In genomic region chr8:32958855-32959254, GRCm38 (mm10) we compare ENCODE assay signal across 26 mouse cellular contexts.
A peak's percentile ranks its signal among the peaks of the same experiment; 100 is the strongest.
DNase-seq lines count a peak whose midpoint lies in the region; ATAC-seq and TF ChIP-seq lines count a peak whose summit lies in the region.
"Had no signal": no experiment of that assay in that cellular context is flagged by ENCODE, and none has a peak within 500 bp of the region (broad histone marks: within the 10 kb centered on the region; RNA-seq: fewer than 3 reads in every experiment).

No protein-coding gene starts in this region.

- H3K4me3 ChIP-seq in midbrain, embryonic 11.5 days (ENCODE audit: low read depth, low read length): no peak overlapping the region
- no peak overlapping the region for H3K4me3 ChIP-seq in midbrain, embryonic 10.5 days
- H3K4me3 ChIP-seq in forebrain, embryonic 14.5 days (ENCODE audit: low read depth, low read length): no peak overlapping the region
- no peak overlapping the region for H3K4me3 ChIP-seq in hindbrain, embryonic 16.5 days (ENCODE audit: low read length)
- no peak overlapping the region for H3K4me3 ChIP-seq in midbrain, postnatal 0 days (ENCODE audit: low read depth, low read length)
- no peak overlapping the region for H3K4me3 ChIP-seq in thymus, adult 2 months (ENCODE audit: control insufficient read depth, insufficient read depth, low read length)
- no peak overlapping the region for H3K4me3 ChIP-seq in intestine, embryonic 15.5 days (replicated peaks)
- H3K4me3 ChIP-seq: limb, embryonic 13.5 days; megakaryocyte, embryonic 14.5 days; neural tube, embryonic 12.5 days had no signal

- no peak overlapping the region for H3K9ac ChIP-seq in midbrain, embryonic 11.5 days (ENCODE audit: low read length)
- no peak overlapping the region for H3K9ac ChIP-seq in forebrain, embryonic 14.5 days (ENCODE audit: low read length)
- no peak overlapping the region for H3K9ac ChIP-seq in hindbrain, embryonic 16.5 days (ENCODE audit: low read depth, low read length)
- H3K9ac ChIP-seq in midbrain, postnatal 0 days (replicated peaks; ENCODE audit: low read length, poor library complexity, severe bottlenecking): no peak overlapping the region
- no peak overlapping the region for H3K9ac ChIP-seq in intestine, embryonic 15.5 days
- H3K9ac ChIP-seq: limb, embryonic 13.5 days; liver, embryonic 14.5 days; lung, embryonic 14.5 days; neural tube, embryonic 12.5 days had no signal

- WGBS in midbrain, embryonic 11.5 days: 75% methylated on average over 4 of the region's 4 CpGs
- WGBS in midbrain, embryonic 10.5 days: 87% methylated on average over 4 of the region's 4 CpGs
- WGBS in forebrain, embryonic 14.5 days: 12% methylated on average over 4 of the region's 4 CpGs
- 71% methylated on average over 4 of the region's 4 CpGs for WGBS in hindbrain, embryonic 16.5 days
- WGBS in midbrain, postnatal 0 days: 59% methylated on average over 4 of the region's 4 CpGs
- WGBS in thymus, adult 2 months: 90% methylated on average over 4 of the region's 4 CpGs
- 90% methylated on average over 4 of the region's 4 CpGs for WGBS in intestine, embryonic 15.5 days

- ATAC-seq in midbrain, embryonic 11.5 days (ENCODE audit: low FRiP score): peak; percentile 76
- ATAC-seq in forebrain, embryonic 14.5 days: peak; percentile 91
- ATAC-seq in hindbrain, embryonic 16.5 days: peak; percentile 42; the same call in 1 of the 2 replicates
- ATAC-seq in midbrain, postnatal 0 days (ENCODE audit: low FRiP score): no peak
- no peak for ATAC-seq in intestine, embryonic 15.5 days
- ATAC-seq: inflammation-experienced regulatory T-cells, adult 6 months had no signal

- H3K4me2 ChIP-seq in midbrain, embryonic 11.5 days: no peak overlapping the region
- H3K4me2 ChIP-seq in forebrain, embryonic 14.5 days (ENCODE audit: low read length): no peak overlapping the region
- no peak overlapping the region for H3K4me2 ChIP-seq in hindbrain, embryonic 16.5 days (ENCODE audit: low read length)
- H3K4me2 ChIP-seq in midbrain, postnatal 0 days (ENCODE audit: low read depth, low read length, poor library complexity, severe bottlenecking): no peak overlapping the region
- no peak overlapping the region for H3K4me2 ChIP-seq in intestine, embryonic 15.5 days (replicated peaks)
- H3K4me2 ChIP-seq: limb, embryonic 13.5 days; lung, embryonic 14.5 days; neural tube, embryonic 12.5 days had no signal

- TF ChIP-seq CTCF in midbrain, postnatal 0 days (IDR thresholded peaks at IDR 0.05): no peak
- TF ChIP-seq CTCF in thymus, adult 2 months (IDR thresholded peaks at IDR 0.05; ENCODE audit: borderline replicate concordance, control insufficient read depth, extremely low read depth, insufficient read depth, low read length, poor library complexity): no peak

- TF ChIP-seq POLR2A in thymus, adult 2 months (IDR thresholded peaks at IDR 0.05; ENCODE audit: control insufficient read depth, extremely low read depth, insufficient read depth, low read length, poor library complexity): no peak

- H3K27me3 ChIP-seq in midbrain, embryonic 11.5 days (ENCODE audit: control insufficient read depth, insufficient read depth, low read length): no peaks in the 10 kb centered on the region
- H3K27me3 ChIP-seq in midbrain, embryonic 10.5 days (ENCODE audit: low read depth, poor library complexity, severe bottlenecking): no peaks in the 10 kb centered on the region
- no peaks in the 10 kb centered on the region for H3K27me3 ChIP-seq in forebrain, embryonic 14.5 days (replicated peaks; ENCODE audit: control insufficient read depth, insufficient read depth, low read length)
- H3K27me3 ChIP-seq in hindbrain, embryonic 16.5 days (replicated peaks; ENCODE audit: control insufficient read depth, insufficient read depth, low read length): no peaks in the 10 kb centered on the region
- no peaks in the 10 kb centered on the region for H3K27me3 ChIP-seq in midbrain, postnatal 0 days (ENCODE audit: insufficient read depth, low read length)
- no peaks in the 10 kb centered on the region for H3K27me3 ChIP-seq in thymus, adult 2 months (ENCODE audit: control insufficient read depth, insufficient read depth, low read length)
- no peaks in the 10 kb centered on the region for H3K27me3 ChIP-seq in intestine, embryonic 15.5 days (replicated peaks)
- H3K27me3 ChIP-seq: limb, embryonic 13.5 days; megakaryocyte, embryonic 14.5 days; neural tube, embryonic 12.5 days had no signal

- H3K4me1 ChIP-seq in midbrain, embryonic 11.5 days (ENCODE audit: control insufficient read depth, insufficient read depth, low read length): no peaks in the 10 kb centered on the region
- H3K4me1 ChIP-seq in midbrain, embryonic 10.5 days: no peaks in the 10 kb centered on the region; the same call in 1 of the 2 replicates
- H3K4me1 ChIP-seq in forebrain, embryonic 14.5 days (ENCODE audit: control insufficient read depth, insufficient read depth, low read length): peaks cover 7% of the 10 kb centered on the region
- no peaks in the 10 kb centered on the region for H3K4me1 ChIP-seq in hindbrain, embryonic 16.5 days (ENCODE audit: control insufficient read depth, insufficient read depth, low read depth, low read length)
- H3K4me1 ChIP-seq in midbrain, postnatal 0 days (ENCODE audit: insufficient read depth, low read length): no peaks in the 10 kb centered on the region
- H3K4me1 ChIP-seq in thymus, adult 2 months (replicated peaks; ENCODE audit: control insufficient read depth, insufficient read depth, low read length): no peaks in the 10 kb centered on the region
- H3K4me1 ChIP-seq in intestine, embryonic 15.5 days (replicated peaks): no peaks in the 10 kb centered on the region
- H3K4me1 ChIP-seq: limb, embryonic 13.5 days; megakaryocyte, embryonic 14.5 days; neural tube, embryonic 12.5 days had no signal

- peaks cover 3% of the 10 kb centered on the region; the same call in 1 of the 2 replicates for H3K9me3 ChIP-seq in midbrain, embryonic 11.5 days (ENCODE audit: control insufficient read depth, low read length)
- H3K9me3 ChIP-seq in midbrain, embryonic 10.5 days (replicated peaks): no peaks in the 10 kb centered on the region; the same call in 1 of the 2 replicates
- H3K9me3 ChIP-seq in forebrain, embryonic 14.5 days (replicated peaks; ENCODE audit: control insufficient read depth, low read length): no peaks in the 10 kb centered on the region
- peaks cover 3% of the 10 kb centered on the region; the same call in 1 of the 2 replicates for H3K9me3 ChIP-seq in hindbrain, embryonic 16.5 days (ENCODE audit: control insufficient read depth, low read length)
- 0 out of 2 replicates have a peak, but pooled peaks cover 3% of the 10 kb centered on the region for H3K9me3 ChIP-seq in midbrain, postnatal 0 days (ENCODE audit: low read length)
- no peaks in the 10 kb centered on the region for H3K9me3 ChIP-seq in intestine, embryonic 15.5 days

- DNase-seq in midbrain, embryonic 11.5 days (ENCODE audit: low spot score, missing footprints): no peak
- no peak for DNase-seq in midbrain, embryonic 10.5 days (ENCODE audit: low spot score)
- peak; percentile 93 for DNase-seq in forebrain, embryonic 14.5 days (ENCODE audit: low spot score)
- DNase-seq in midbrain, postnatal 0 days (ENCODE audit: low spot score): peak; percentile 24
- DNase-seq in thymus, adult 2 months: no peak
- DNase-seq in kidney, postnatal 10 days: no peak
- DNase-seq: adrenal gland, adult 2 months; cerebellum, adult 18-20 months; cerebellum, postnatal 14 days; embryo, embryonic 11 days; heart, postnatal 36 days; kidney, adult 8-10 months; kidney, postnatal 14 days; layer of hippocampus, postnatal 36 days; lung, embryonic 14.5 days; lung, postnatal 36 days; right cerebral cortex, postnatal 25 days; spleen, adult 18-20 months; thymus, postnatal 14 days had no signal

- H3K27ac ChIP-seq in midbrain, embryonic 11.5 days (ENCODE audit: low read depth, low read length): no peak overlapping the region
- H3K27ac ChIP-seq in midbrain, embryonic 10.5 days (replicated peaks): no peak overlapping the region
- peak overlapping the region; percentile 85 for H3K27ac ChIP-seq in forebrain, embryonic 14.5 days (ENCODE audit: low read depth, low read length)
- no peak overlapping the region for H3K27ac ChIP-seq in hindbrain, embryonic 16.5 days (ENCODE audit: low read depth, low read length)
- H3K27ac ChIP-seq in midbrain, postnatal 0 days (ENCODE audit: low read depth, low read length): no peak overlapping the region
- no peak overlapping the region for H3K27ac ChIP-seq in thymus, adult 2 months (ENCODE audit: control insufficient read depth, insufficient read depth, low read length)
- no peak overlapping the region for H3K27ac ChIP-seq in intestine, embryonic 15.5 days
- H3K27ac ChIP-seq: limb, embryonic 13.5 days; liver, embryonic 14.5 days; neural tube, embryonic 12.5 days had no signal

- H3K36me3 ChIP-seq in midbrain, embryonic 11.5 days (ENCODE audit: control insufficient read depth, insufficient read depth, low read length): no peaks in the 10 kb centered on the region
- no peaks in the 10 kb centered on the region for H3K36me3 ChIP-seq in midbrain, embryonic 10.5 days
- H3K36me3 ChIP-seq in forebrain, embryonic 14.5 days (ENCODE audit: control insufficient read depth, insufficient read depth, low read length): no peaks in the 10 kb centered on the region
- H3K36me3 ChIP-seq in hindbrain, embryonic 16.5 days (ENCODE audit: control insufficient read depth, insufficient read depth, low read length): no peaks in the 10 kb centered on the region
- no peaks in the 10 kb centered on the region for H3K36me3 ChIP-seq in midbrain, postnatal 0 days (ENCODE audit: insufficient read depth, low read length)
- no peaks in the 10 kb centered on the region for H3K36me3 ChIP-seq in thymus, adult 2 months (ENCODE audit: control insufficient read depth, insufficient read depth, low read length)
- no peaks in the 10 kb centered on the region for H3K36me3 ChIP-seq in intestine, embryonic 15.5 days
- H3K36me3 ChIP-seq: limb, embryonic 13.5 days; neural tube, embryonic 12.5 days had no signal

Comparison
In these comparisons a context has a peak if more than half of its experiments do, and no peak if none do; other contexts are left out.
1. ATAC-seq: peak in midbrain, embryonic 11.5 days (single experiment), forebrain, embryonic 14.5 days (single experiment) and hindbrain, embryonic 16.5 days (single experiment); none in midbrain, postnatal 0 days (single experiment) and intestine, embryonic 15.5 days (single experiment).
2. DNase-seq: peak in forebrain, embryonic 14.5 days (single experiment) and midbrain, postnatal 0 days (single experiment); none in midbrain, embryonic 11.5 days (single experiment), midbrain, embryonic 10.5 days (single experiment), thymus, adult 2 months (single experiment) and kidney, postnatal 10 days (single experiment).